Mouse (Mus musculus) heart, embryonic 12.5 days (tissue): Measurements from ENCODE around the gene Masp1. TPM values are rescaled to one million over a fixed set of nuclear protein-coding genes. Genes with fewer than 3 reads are reported as not detected.

Source experiments
- polyA plus RNA-seq: library from polyadenylated mRNA; unstranded; fragments of >200 nt; fragmentation: Nextera tagmentation; extraction: Ambion mirVana; gene quantifications from 2 replicates; pipeline ENCODE4 v1.2.1, GENCODE M21; 2016

Gene Masp1
- polyA plus RNA-seq, 1 experiment from 2014 or later = 14.5 TPM

Other genes starting within 250 kb of the Masp1 start
- gene Rtp1, start 91.7 kb downstream of the Masp1 start, polyA plus RNA-seq = not detected in 2 replicates
- gene Rtp4, start 524 bp downstream of the Masp1 start, polyA plus RNA-seq = 7.4 and 8.0 TPM in 2 replicates